Mouse (Mus musculus) neutrophil, adult 65 days (primary cell): ENCODE data around the gene Gm13941. TPM values are rescaled to one million over a fixed set of nuclear protein-coding genes. Genes with fewer than 3 reads are reported as not detected.

Experiments used
- total RNA-seq: library from RNA; stranded (reverse); gene quantifications from 2 replicates; pipeline ENCODE4 v1.2.4, GENCODE M21; 2023

The Gm13941 gene
- total RNA-seq = not detected in 2 replicates

GRCm38 (mm10) chr2:111105882-111106281 lies at the start of gene Gm13941:
Gm13941 (minus strand) TSS chr2:111105982.

GRCm38 (mm10) chr2:111152836-111153235 lies 47.1 kb upstream of the Gm13941 start, which contains the start of gene Gm15130:
Gm15130 (minus strand) TSS chr2:111152936.

Other genes with a start within 250 kb of the Gm13941 start
- not detected in 2 replicates for gene Ano3, start 155.1 kb downstream of the Gm13941 start, total RNA-seq
- gene Gm15130, start 47.0 kb upstream of the Gm13941 start, total RNA-seq = not detected in 2 replicates
- not detected in 2 replicates for gene 4930430A15Rik, start 123.6 kb upstream of the Gm13941 start, total RNA-seq
- gene Olfr1275, start 129.3 kb upstream of the Gm13941 start, total RNA-seq = not detected in 2 replicates
- gene Olfr1276, start 148.5 kb upstream of the Gm13941 start, total RNA-seq = not detected in 2 replicates
- gene Olfr1277, start 168.1 kb upstream of the Gm13941 start, total RNA-seq = not detected in 2 replicates
- gene Olfr1278, start 184.2 kb upstream of the Gm13941 start, total RNA-seq = not detected in 2 replicates
- gene Olfr1279, start 194.7 kb upstream of the Gm13941 start, total RNA-seq = not detected in 2 replicates
- gene Olfr1280, start 208.0 kb upstream of the Gm13941 start, total RNA-seq = not detected in 2 replicates
- gene Olfr1281, start 220.5 kb upstream of the Gm13941 start, total RNA-seq = not detected in 2 replicates
- gene Olfr1282, start 230.1 kb upstream of the Gm13941 start, total RNA-seq = not detected in 2 replicates